ENCODE assay signal across 8 mouse cellular contexts in genomic region chr11:78189234-78190040, GRCm38 (mm10). TPM values are rescaled to one million over a fixed set of nuclear protein-coding genes. Genes with fewer than 3 reads are reported as not detected.
DNase-seq lines count a peak whose midpoint lies in the region; ATAC-seq and TF ChIP-seq lines count a peak whose summit lies in the region.

No protein-coding gene starts in this region.

- no peaks in the 10 kb centered on the region for H3K4me1 ChIP-seq in cerebellum, adult 2 months (ENCODE audit: control insufficient read depth, insufficient read depth, low read length)
- peaks cover 18% of the 10 kb centered on the region for H3K4me1 ChIP-seq in intestine, embryonic 14.5 days (replicated peaks; ENCODE audit: control insufficient read depth, insufficient read depth, low read length)
- H3K4me1 ChIP-seq in midbrain, embryonic 10.5 days = peaks cover 34% of the 10 kb centered on the region
- peaks cover 10% of the 10 kb centered on the region for H3K4me1 ChIP-seq in small intestine, adult 2 months (ENCODE audit: control insufficient read depth, insufficient read depth, insufficient read length, low read length)

- no peaks in the 10 kb centered on the region; the same call in 1 of the 2 replicates for H3K9me3 ChIP-seq in intestine, embryonic 14.5 days (ENCODE audit: control insufficient read depth, low read length)
- no peaks in the 10 kb centered on the region for H3K9me3 ChIP-seq in midbrain, embryonic 10.5 days (replicated peaks)

- peaks cover 3% of the 10 kb centered on the region; the same call in 1 of the 2 replicates for H3K27me3 ChIP-seq in cerebellum, adult 2 months (ENCODE audit: control insufficient read depth, insufficient read depth, low read length)
- H3K27me3 ChIP-seq in intestine, embryonic 14.5 days (replicated peaks; ENCODE audit: control insufficient read depth, insufficient read depth, low read length) = no peaks in the 10 kb centered on the region
- H3K27me3 ChIP-seq in midbrain, embryonic 10.5 days (ENCODE audit: low read depth, poor library complexity, severe bottlenecking) = no peaks in the 10 kb centered on the region; the same call in 1 of the 2 replicates
- H3K27me3 ChIP-seq in small intestine, adult 2 months (ENCODE audit: control insufficient read depth, insufficient read depth, low read length) = peaks cover 27% of the 10 kb centered on the region

- 3% methylated on average over 42 of the region's 42 CpGs for whole genome bisulfite sequencing in cerebellum, adult 2 months
- under 1% methylated on average over 42 of the region's 42 CpGs for WGBS in intestine, embryonic 14.5 days
- under 1% methylated on average over 42 of the region's 42 CpGs for WGBS in midbrain, embryonic 10.5 days
- WGBS in small intestine, adult 2 months = 2% methylated on average over 42 of the region's 42 CpGs

- ATAC-seq in intestine, embryonic 14.5 days (replicated peaks; ENCODE audit: low FRiP score, low TSS enrichment, low read depth) = peak; percentile 52

- H3K27ac ChIP-seq in cerebellum, adult 2 months (ENCODE audit: insufficient read depth, low read length) = no peak overlapping the region
- H3K27ac ChIP-seq in intestine, embryonic 14.5 days (ENCODE audit: low read depth) = peak overlapping the region; percentile 99
- H3K27ac ChIP-seq in midbrain, embryonic 10.5 days (replicated peaks) = peak overlapping the region; percentile 99
- H3K27ac ChIP-seq in small intestine, adult 2 months (ENCODE audit: insufficient read depth, low read depth, low read length) = no peak overlapping the region; the same call in 1 of the 2 replicates

- TF ChIP-seq POLR2A in cerebellum, adult 2 months (IDR thresholded peaks at IDR 0.05; ENCODE audit: borderline replicate concordance, insufficient read depth, low read length) = no peak
- TF ChIP-seq POLR2A in small intestine, adult 2 months (IDR thresholded peaks at IDR 0.05; ENCODE audit: low read depth, low read length) = no peak

- no peak for TF ChIP-seq CTCF in cerebellum, adult 2 months (IDR thresholded peaks at IDR 0.05; ENCODE audit: borderline replicate concordance, insufficient read depth, low read depth, low read length)
- no peak for TF ChIP-seq CTCF in small intestine, adult 2 months (IDR thresholded peaks at IDR 0.05; ENCODE audit: extremely low read depth, insufficient read length, insufficient replicate concordance, low read depth, low read length)

- peak overlapping the region; percentile 48 for H3K4me2 ChIP-seq in intestine, embryonic 14.5 days (ENCODE audit: low read length)

- peak overlapping the region; percentile 32 for H3K4me3 ChIP-seq in cerebellum, adult 2 months (replicated peaks; ENCODE audit: insufficient read depth, low read depth, low read length)
- peak overlapping the region; percentile 80 for H3K4me3 ChIP-seq in intestine, embryonic 14.5 days (ENCODE audit: low read depth, low read length)
- H3K4me3 ChIP-seq in midbrain, embryonic 10.5 days = peak overlapping the region; percentile 82
- H3K4me3 ChIP-seq in small intestine, adult 2 months (ENCODE audit: low read depth, low read length) = peak overlapping the region; percentile 57

- H3K9ac ChIP-seq in intestine, embryonic 14.5 days (ENCODE audit: low read length) = peak overlapping the region; percentile 89

- intact Hi-C loops in left cerebral cortex, postnatal 4 days (cut with DNase I) = no loop called here

- peaks cover 30% of the 10 kb centered on the region for H3K36me3 ChIP-seq in intestine, embryonic 14.5 days (ENCODE audit: control insufficient read depth, insufficient read depth, low read length)
- peaks cover 38% of the 10 kb centered on the region for H3K36me3 ChIP-seq in midbrain, embryonic 10.5 days
- H3K36me3 ChIP-seq in small intestine, adult 2 months (ENCODE audit: control insufficient read depth, insufficient read depth, low read length) = no peaks in the 10 kb centered on the region

- DNase-seq in cerebellum, adult 2 months = peak; percentile 32 to 43
- no peak for DNase-seq in cerebellum, adult 8-10 months
- DNase-seq in embryo, embryonic 10.5 days (ENCODE audit: low spot score) = peak; percentile 94
- DNase-seq in gastrocnemius, postnatal 25 days = peak; percentile 53
- peak; percentile 90 for DNase-seq in intestine, embryonic 14.5 days (ENCODE audit: low spot score)
- peak; percentile 89 for DNase-seq in left cerebral cortex, postnatal 4 days
- peak; percentile 94 for DNase-seq in midbrain, embryonic 10.5 days (ENCODE audit: low spot score)

RNA-seq across cellular contexts. Expression of gene Rab34, which starts 1.2 kb away (rescaled TPM):
- polyA plus RNA-seq in cerebellum, adult 2 months (2012; rRNA removed) = 36.6 and 38.1 TPM in 2 replicates
- 1 to 10 TPM; 5.0 to 7.3 TPM for total RNA-seq in gastrocnemius, postnatal 25 days (2021)
- 121 and 141 TPM in 2 replicates for polyA plus RNA-seq in intestine, embryonic 14.5 days (2014; fragmentation: Nextera tagmentation; extraction: Ambion mirVana)
- 10 to 100 TPM; 53.4 to 55.9 TPM for total RNA-seq in left cerebral cortex, postnatal 4 days (2021)
- polyA plus RNA-seq in midbrain, embryonic 10.5 days (2016; fragmentation: Nextera tagmentation; extraction: Ambion mirVana) = 75.0 and 83.8 TPM in 2 replicates
- polyA plus RNA-seq in small intestine, adult 2 months (2012; rRNA removed) = 12.2 and 13.0 TPM in 2 replicates

RNA-seq across cellular contexts. Expression of gene Proca1, which starts 3.8 kb away (rescaled TPM):
- polyA plus RNA-seq in cerebellum, adult 2 months (2012; rRNA removed) = 11.7 and 12.1 TPM in 2 replicates
- 1 to 10 TPM in 1 of 2 experiments, under 1 TPM in 1; 0.28 to 1.3 TPM for total RNA-seq in gastrocnemius, postnatal 25 days (2021)
- polyA plus RNA-seq in intestine, embryonic 14.5 days (2014; fragmentation: Nextera tagmentation; extraction: Ambion mirVana) = 1.4 and 2.1 TPM in 2 replicates
- total RNA-seq in left cerebral cortex, postnatal 4 days (2021) = 1 to 10 TPM; 3.3 to 4.2 TPM
- polyA plus RNA-seq in midbrain, embryonic 10.5 days (2016; fragmentation: Nextera tagmentation; extraction: Ambion mirVana) = 0.96 and 1.6 TPM in 2 replicates
- 0.11 TPM in 1 of 2 replicates, not detected in the other for polyA plus RNA-seq in small intestine, adult 2 months (2012; rRNA removed)

RNA-seq across cellular contexts. Expression of gene Rpl23a, which starts 6.1 kb away (rescaled TPM):
- 1,121 and 1,182 TPM in 2 replicates for polyA plus RNA-seq in cerebellum, adult 2 months (2012; rRNA removed)
- 100 to 1,000 TPM; 715 to 745 TPM for total RNA-seq in gastrocnemius, postnatal 25 days (2021)
- 1,790 and 1,870 TPM in 2 replicates for polyA plus RNA-seq in intestine, embryonic 14.5 days (2014; fragmentation: Nextera tagmentation; extraction: Ambion mirVana)
- 1,000 to 10,000 TPM; 1,093 to 1,122 TPM for total RNA-seq in left cerebral cortex, postnatal 4 days (2021)
- polyA plus RNA-seq in midbrain, embryonic 10.5 days (2016; fragmentation: Nextera tagmentation; extraction: Ambion mirVana) = 953 and 1,066 TPM in 2 replicates
- polyA plus RNA-seq in small intestine, adult 2 months (2012; rRNA removed) = 31.9 and 66.4 TPM in 2 replicates

RNA-seq across cellular contexts. Expression of gene Tlcd1, which starts 12.9 kb away (rescaled TPM):
- polyA plus RNA-seq in cerebellum, adult 2 months (2012; rRNA removed) = 147 and 158 TPM in 2 replicates
- total RNA-seq in gastrocnemius, postnatal 25 days (2021) = 1 to 10 TPM; 1.9 to 2.4 TPM
- polyA plus RNA-seq in intestine, embryonic 14.5 days (2014; fragmentation: Nextera tagmentation; extraction: Ambion mirVana) = 37.5 and 38.8 TPM in 2 replicates
- total RNA-seq in left cerebral cortex, postnatal 4 days (2021) = 10 to 100 TPM; 15.4 to 17.3 TPM
- 8.8 and 11.1 TPM in 2 replicates for polyA plus RNA-seq in midbrain, embryonic 10.5 days (2016; fragmentation: Nextera tagmentation; extraction: Ambion mirVana)
- 15.0 and 15.3 TPM in 2 replicates for polyA plus RNA-seq in small intestine, adult 2 months (2012; rRNA removed)

RNA-seq across cellular contexts. Expression of gene Nek8, which starts 13.0 kb away (rescaled TPM):
- polyA plus RNA-seq in cerebellum, adult 2 months (2012; rRNA removed) = 4.8 and 5.8 TPM in 2 replicates
- 1 to 10 TPM in 1 of 2 experiments, under 1 TPM in 1; 0.99 to 1.2 TPM for total RNA-seq in gastrocnemius, postnatal 25 days (2021)
- polyA plus RNA-seq in intestine, embryonic 14.5 days (2014; fragmentation: Nextera tagmentation; extraction: Ambion mirVana) = 15.2 and 15.4 TPM in 2 replicates
- 1 to 10 TPM; 6.0 to 6.5 TPM for total RNA-seq in left cerebral cortex, postnatal 4 days (2021)
- 10.7 and 11.1 TPM in 2 replicates for polyA plus RNA-seq in midbrain, embryonic 10.5 days (2016; fragmentation: Nextera tagmentation; extraction: Ambion mirVana)
- 5.0 and 6.6 TPM in 2 replicates for polyA plus RNA-seq in small intestine, adult 2 months (2012; rRNA removed)

Comparison
In these comparisons a context has a peak if more than half of its experiments do, and no peak if none do; other contexts are left out.
1. H3K27ac ChIP-seq: peak in intestine, embryonic 14.5 days (single experiment) and midbrain, embryonic 10.5 days (single experiment); none in cerebellum, adult 2 months (single experiment) and small intestine, adult 2 months (single experiment).
2. H3K4me3 ChIP-seq: peak in every context shown above with its lines; median percentile 82 in midbrain, embryonic 10.5 days; 80 in intestine, embryonic 14.5 days; 57 in small intestine, adult 2 months; 32 in cerebellum, adult 2 months.
3. RNA of gene Rpl23a, which starts 6.1 kb away (polyA plus RNA-seq): 1,790 to 1,870 TPM in intestine, embryonic 14.5 days, 1,121 to 1,182 TPM in cerebellum, adult 2 months and 953 to 1,066 TPM in midbrain, embryonic 10.5 days; 31.9 to 66.4 TPM in small intestine, adult 2 months; every median in the first group is over 10 times any median in the second.